Mouse (Mus musculus): ENCODE measurements around the gene Fli1. TPM values are rescaled to one million over a fixed set of nuclear protein-coding genes. Genes with fewer than 3 reads are reported as not detected.

The Fli1 gene
- total and polyA plus RNA-seq, 3 experiments = 13.8 to 171 (median 24.3) TPM

GRCm38 (mm10) chr9:32391701-32392100 lies 151.0 kb downstream of the Fli1 start:
- TF ChIP-seq ZNF384 (IDR thresholded peaks at IDR 0.05; ENCODE audit: low read depth, low read length) (no peak), E2F4 (IDR thresholded peaks at IDR 0.05; ENCODE audit: borderline replicate concordance, low read depth, low read length) (no peak), CTCF (IDR thresholded peaks at IDR 0.05 in 2 of 3, conservative IDR thresholded peaks at IDR 0.05 in 1 of 3; ENCODE audit: control insufficient read depth in 1 of 3, insufficient read depth in 1 of 3, low read depth in 2 of 3, low read length in 3 of 3, poor library complexity in 1 of 3, severe bottlenecking in 1 of 3) (no peak), NRF1 (IDR thresholded peaks at IDR 0.05; ENCODE audit: insufficient read depth, low read depth, low read length, poor library complexity, severe bottlenecking) (no peak), POLR2A (IDR thresholded peaks at IDR 0.05; ENCODE audit: control insufficient read depth in 1 of 2, insufficient read depth in 1 of 2, low read depth in 1 of 2, low read length in 2 of 2, poor library complexity in 1 of 2) (no peak), SIN3A (IDR thresholded peaks at IDR 0.05; ENCODE audit: low read length) (no peak), EP300 (IDR thresholded peaks at IDR 0.05; ENCODE audit: low read depth in 1 of 2, low read length in 2 of 2) (no peak), KAT2A (conservative IDR thresholded peaks at IDR 0.05; ENCODE audit: low read depth, low read length) (no peak), TCF12 (IDR thresholded peaks at IDR 0.05; ENCODE audit: low read depth, low read length) (no peak), TAL1 (IDR thresholded peaks at IDR 0.05; ENCODE audit: low read length) (no peak), MAX (IDR thresholded peaks at IDR 0.05; ENCODE audit: low read length) (no peak), MXI1 (IDR thresholded peaks at IDR 0.05; ENCODE audit: low read depth, low read length) (no peak), BHLHE40 (IDR thresholded peaks at IDR 0.05; ENCODE audit: borderline replicate concordance, low read depth, low read length) (no peak), ZKSCAN1 (IDR thresholded peaks at IDR 0.05; ENCODE audit: low read depth, low read length) (no peak), SMC3 (IDR thresholded peaks at IDR 0.05; ENCODE audit: low read depth, low read length) (no peak), RCOR1 (IDR thresholded peaks at IDR 0.05; ENCODE audit: low read depth, low read length) (no peak), ZC3H11A (IDR thresholded peaks at IDR 0.05; ENCODE audit: low read depth, low read length) (no peak), TBP (IDR thresholded peaks at IDR 0.05; ENCODE audit: low read depth, low read length) (no peak)
- Histone ChIP-seq H3K9me3 (replicated peaks; ENCODE audit: insufficient read depth, low read length) (no peaks in the 10 kb centered on the region), H3K4me1 (ENCODE audit: control insufficient read depth in 1 of 2, insufficient read depth in 2 of 2, low read length in 2 of 2) (no peaks in the 10 kb centered on the region), H3K36me3 (ENCODE audit: control insufficient read depth in 1 of 2, insufficient read depth in 2 of 2, low read length in 2 of 2) (no peaks in the 10 kb centered on the region), H3K9ac (ENCODE audit: control insufficient read depth, low read depth, low read length, poor library complexity, severe bottlenecking) (no peak overlapping the region), H3K27ac (ENCODE audit: control insufficient read depth, low read depth, low read length) (no peak overlapping the region), H3K79me2 (ENCODE audit: control insufficient read depth, insufficient read depth, low read length, poor library complexity) (no peaks in the 10 kb centered on the region), H3K27me3 (ENCODE audit: control insufficient read depth in 1 of 2, insufficient read depth in 2 of 2, low read length in 2 of 2) (no peaks in the 10 kb centered on the region), H3K4me3 (ENCODE audit: control insufficient read depth in 1 of 2, insufficient read depth in 1 of 2, low read depth in 2 of 2, low read length in 2 of 2) (no peak overlapping the region)
- no peak for DNase-seq (ENCODE audit: low read depth, low spot score)

GRCm38 (mm10) chr9:32391092-32391491 lies 151.6 kb downstream of the Fli1 start:
- TF ChIP-seq GATA1 (IDR thresholded peaks at IDR 0.05; ENCODE audit: low read depth, low read length) (no peak), ETS1 (IDR thresholded peaks at IDR 0.05; ENCODE audit: low read depth, low read length) (0 out of 2 replicates have a peak, but pooled peaks have one; percentile 11)
- Histone ChIP-seq H3K36me3 (ENCODE audit: control insufficient read depth in 1 of 2, insufficient read depth in 2 of 2, low read length in 2 of 2) (no peaks in the 10 kb centered on the region), H3K4me1 (ENCODE audit: control insufficient read depth in 1 of 2, insufficient read depth in 2 of 2, low read length in 2 of 2) (no peaks in the 10 kb centered on the region), H3K9ac (ENCODE audit: control insufficient read depth, low read depth, low read length, poor library complexity, severe bottlenecking) (no peak overlapping the region), H3K4me3 (ENCODE audit: control insufficient read depth in 1 of 2, insufficient read depth in 1 of 2, low read depth in 2 of 2, low read length in 2 of 2) (no peak overlapping the region), H3K79me2 (ENCODE audit: control insufficient read depth, insufficient read depth, low read length, poor library complexity) (no peaks in the 10 kb centered on the region), H3K9me3 (replicated peaks; ENCODE audit: insufficient read depth, low read length) (no peaks in the 10 kb centered on the region), H3K27ac (ENCODE audit: control insufficient read depth, low read depth, low read length) (no peak overlapping the region), H3K27me3 (ENCODE audit: control insufficient read depth in 1 of 2, insufficient read depth in 2 of 2, low read length in 2 of 2) (no peaks in the 10 kb centered on the region; a peak in 1 of 4 replicates)
- peak; percentile 57 for DNase-seq (ENCODE audit: low read depth, low spot score)
